Mouse (Mus musculus) midbrain, embryonic 11.5 days (tissue): ENCODE data around the gene Adpgk. TPM values are rescaled to one million over a fixed set of nuclear protein-coding genes. Genes with fewer than 3 reads are reported as not detected.
A peak's percentile ranks its signal among the peaks of the same experiment; 100 is the strongest.

Source experiments
- ATAC-seq: fragments of 200-750 bp; cut with Nextera tagmentation; 2 replicates; pipeline ENCODE4 v1.8.0; 2017; ENCODE audit warnings: moderate TSS enrichment, moderate library complexity; ENCODE audit not compliant: low FRiP score
- DNase-seq: peaks from one replicate; pipeline ENCODE4 v3.0.0; 2015; ENCODE audit warnings: low spot score; ENCODE audit errors: missing footprints
- H3K27ac ChIP-seq: fragments of 300-500 bp; sonication (generic); 2 replicates; pipeline ENCODE4 v1.5.1; 2014; ENCODE audit warnings: low read depth, low read length
- H3K27me3 ChIP-seq: fragments of 300-500 bp; sonication (generic); 2 replicates; pipeline ENCODE4 v1.6.1; 2014; ENCODE audit warnings: mild to moderate bottlenecking, low read length, moderate library complexity, mixed read lengths; ENCODE audit not compliant: control insufficient read depth, insufficient read depth
- H3K36me3 ChIP-seq: fragments of 300-500 bp; sonication (generic); 2 replicates; pipeline ENCODE4 v1.6.1; 2014; ENCODE audit warnings: mild to moderate bottlenecking, low read length, moderate library complexity, mixed read lengths; ENCODE audit not compliant: control insufficient read depth, insufficient read depth
- H3K4me1 ChIP-seq: fragments of 300-500 bp; sonication (generic); 2 replicates; pipeline ENCODE4 v1.6.1; 2014; ENCODE audit warnings: low read length; ENCODE audit not compliant: control insufficient read depth, insufficient read depth
- H3K4me2 ChIP-seq: fragments of 300-500 bp; sonication (generic); 2 replicates; pipeline ENCODE4 v1.6.1; 2014; ENCODE audit warnings: mild to moderate bottlenecking, moderate library complexity
- H3K4me3 ChIP-seq: fragments of 300-500 bp; sonication (generic); 2 replicates; pipeline ENCODE4 v1.5.1; 2014; ENCODE audit warnings: low read depth, low read length
- H3K9ac ChIP-seq: fragments of 300-500 bp; sonication (generic); 2 replicates; pipeline ENCODE4 v1.6.1; 2014; ENCODE audit warnings: low read length
- H3K9me3 ChIP-seq: fragments of 300-500 bp; sonication (generic); 2 replicates; pipeline ENCODE4 v1.6.1; 2016; ENCODE audit warnings: low read length; ENCODE audit not compliant: control insufficient read depth
- WGBS: fragments of 180-500 bp; shearing (Covaris S2); extraction: QIAGEN DNeasy Blood & Tissue Kit; methylation state at CpG from one replicate; pipeline ENCODE4 v1.1.7; 2014; 5-methylcytosine and 5-hydroxymethylcytosine counted together
- polyA plus RNA-seq: library from polyadenylated mRNA; unstranded; fragments of >200 nt; fragmentation: Nextera tagmentation; extraction: Ambion mirVana; gene quantifications from 2 replicates; pipeline ENCODE4 v1.2.1, GENCODE M21; 2014

The Adpgk gene
- polyA plus RNA-seq, 1 experiment from 2014 or later, result 46.8 TPM

- ATAC-seq (no peak), DNase-seq (peak; percentile 89)
- Histone ChIP-seq H3K4me1 (no peaks in the 10 kb centered on the region; the same call in 1 of the 2 replicates), H3K4me2 (no peak overlapping the region), H3K27ac (no peak overlapping the region), H3K27me3 (no peaks in the 10 kb centered on the region), H3K9me3 (no peaks in the 10 kb centered on the region), H3K9ac (no peak overlapping the region), H3K4me3 (no peak overlapping the region), H3K36me3 (no peaks in the 10 kb centered on the region)
- 43% methylated on average over 5 of the region's 5 CpGs for WGBS
Observed at GRCm38 (mm10) chr9:59269728-59270127, 21.6 kb upstream of the Adpgk start.

DNA sequence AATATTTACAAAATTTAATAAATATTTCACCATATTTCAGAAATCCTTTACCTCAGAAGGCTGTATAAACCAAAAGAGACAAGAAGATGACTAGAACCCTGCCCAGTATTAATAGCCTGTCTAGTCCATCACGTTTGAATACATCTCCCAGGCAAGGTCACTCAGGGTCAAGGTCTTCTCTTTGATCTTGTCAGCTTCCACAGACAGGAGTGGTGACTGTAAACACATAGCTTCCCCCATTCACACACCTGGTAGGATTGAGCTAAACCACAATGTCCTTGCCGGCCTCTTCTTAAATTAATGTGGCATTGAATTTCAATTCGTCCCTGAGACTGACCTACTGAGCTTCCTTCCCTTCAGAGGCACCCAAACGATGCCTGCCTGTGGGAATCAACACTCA lies 20.3 kb upstream of the Adpgk start:
- H3K36me3 ChIP-seq, result no peaks in the 10 kb centered on the region
- no peak for DNase-seq
- no peak overlapping the region for H3K27ac ChIP-seq
- H3K4me2 ChIP-seq, result no peak overlapping the region
- no peaks in the 10 kb centered on the region for H3K9me3 ChIP-seq
- no peak overlapping the region for H3K9ac ChIP-seq
- H3K4me3 ChIP-seq, result no peak overlapping the region
- 52% methylated on average over 4 of the region's 4 CpGs for WGBS
- no peaks in the 10 kb centered on the region for H3K27me3 ChIP-seq
- no peaks in the 10 kb centered on the region; the same call in 1 of the 2 replicates for H3K4me1 ChIP-seq
- ATAC-seq, result no peak

- no peaks in the 10 kb centered on the region; the same call in 1 of the 2 replicates for H3K4me1 ChIP-seq
- DNase-seq (no peak), ATAC-seq (no peak)
- no peak overlapping the region for H3K9ac ChIP-seq
- WGBS, result 62% methylated on average over 6 of the region's 6 CpGs
- no peaks in the 10 kb centered on the region for H3K27me3 ChIP-seq
- no peaks in the 10 kb centered on the region for H3K9me3 ChIP-seq
- no peaks in the 10 kb centered on the region for H3K36me3 ChIP-seq
- H3K27ac ChIP-seq, result no peak overlapping the region
- no peak overlapping the region for H3K4me3 ChIP-seq
- no peak overlapping the region for H3K4me2 ChIP-seq
Observed at GRCm38 (mm10) chr9:59271711-59272110, 19.6 kb upstream of the Adpgk start.

GRCm38 (mm10) chr9:59273199-59273598 lies 18.2 kb upstream of the Adpgk start:
- H3K4me1 ChIP-seq, result no peaks in the 10 kb centered on the region; the same call in 1 of the 2 replicates
- no peak overlapping the region for H3K4me2 ChIP-seq
- no peak overlapping the region for H3K9ac ChIP-seq
- no peaks in the 10 kb centered on the region for H3K27me3 ChIP-seq
- H3K27ac ChIP-seq, result no peak overlapping the region
- no peaks in the 10 kb centered on the region for H3K36me3 ChIP-seq
- no peaks in the 10 kb centered on the region for H3K9me3 ChIP-seq
- no peak overlapping the region for H3K4me3 ChIP-seq
- ATAC-seq, result no peak
- no peak for DNase-seq

DNA sequence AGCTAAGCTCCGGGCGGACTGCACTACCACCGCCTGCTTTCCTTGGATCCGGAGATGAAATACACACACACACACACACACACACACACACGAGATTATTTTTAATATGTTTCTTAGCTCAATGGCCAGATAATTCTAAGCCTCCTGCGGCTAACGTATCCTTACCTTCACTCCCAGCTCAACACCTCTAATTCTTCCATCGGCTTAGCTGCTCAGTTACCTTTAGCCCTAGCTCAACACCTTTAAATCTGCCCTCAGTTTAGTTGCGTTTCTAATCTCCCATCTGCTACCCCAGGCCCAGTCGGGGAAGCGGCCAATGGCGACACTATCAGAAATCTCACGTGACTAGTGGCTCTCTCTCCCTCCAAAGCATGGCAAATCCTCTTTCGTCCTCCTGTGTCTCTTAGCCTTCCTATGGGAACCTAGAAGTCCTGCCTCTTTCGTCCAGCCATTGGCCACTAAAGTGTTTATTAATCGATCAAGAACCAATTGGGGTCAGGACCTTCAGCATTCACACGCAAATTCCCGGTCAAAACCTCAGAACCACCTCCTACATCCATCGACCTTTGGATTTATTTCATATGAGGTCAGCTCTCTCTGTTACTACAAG lies 16.4 kb upstream of the Adpgk start:
- H3K27me3 ChIP-seq, result no peaks in the 10 kb centered on the region
- H3K4me1 ChIP-seq, result no peaks in the 10 kb centered on the region; the same call in 1 of the 2 replicates
- no peak overlapping the region for H3K4me2 ChIP-seq
- H3K9me3 ChIP-seq, result no peaks in the 10 kb centered on the region
- H3K36me3 ChIP-seq, result no peaks in the 10 kb centered on the region
- H3K27ac ChIP-seq, result no peak overlapping the region
- ATAC-seq (no peak), DNase-seq (no peak)
- no peak overlapping the region for H3K4me3 ChIP-seq
- WGBS, result 82% methylated on average over 19 of the region's 19 CpGs
- no peak overlapping the region for H3K9ac ChIP-seq

GRCm38 (mm10) chr9:59278199-59278598 lies 13.2 kb upstream of the Adpgk start:
- Histone ChIP-seq H3K4me3 (no peak overlapping the region), H3K9me3 (no peaks in the 10 kb centered on the region), H3K27me3 (no peaks in the 10 kb centered on the region), H3K36me3 (no peaks in the 10 kb centered on the region), H3K9ac (no peak overlapping the region), H3K27ac (no peak overlapping the region), H3K4me1 (no peaks in the 10 kb centered on the region), H3K4me2 (no peak overlapping the region)
- DNase-seq (no peak), ATAC-seq (no peak)
- 91% methylated on average over 2 of the region's 2 CpGs for WGBS

DNA sequence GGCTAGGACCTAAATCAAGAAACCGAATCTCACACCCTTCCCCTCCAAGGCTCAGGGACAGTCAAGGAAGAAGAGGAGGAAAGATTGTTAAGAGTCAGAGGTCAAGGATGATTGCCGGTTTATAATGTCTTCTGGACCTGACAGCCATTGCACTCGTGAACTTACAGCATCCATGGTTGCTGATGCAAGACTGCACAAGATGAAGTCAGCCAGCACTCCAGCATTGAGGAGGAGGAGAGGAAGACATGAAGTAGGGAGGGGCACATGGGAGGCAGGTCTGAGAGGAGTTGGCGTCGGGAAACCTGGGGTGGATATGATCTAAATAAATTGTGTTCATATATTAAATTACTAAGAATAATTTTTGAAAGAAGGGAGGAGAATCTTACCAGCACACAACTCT lies 12.7 kb upstream of the Adpgk start:
- Histone ChIP-seq H3K4me1 (no peaks in the 10 kb centered on the region), H3K27me3 (no peaks in the 10 kb centered on the region), H3K27ac (no peak overlapping the region), H3K4me3 (no peak overlapping the region), H3K9me3 (no peaks in the 10 kb centered on the region), H3K9ac (no peak overlapping the region), H3K4me2 (no peak overlapping the region), H3K36me3 (no peaks in the 10 kb centered on the region)
- ATAC-seq, result no peak
- DNase-seq, result no peak
- 91% methylated on average over 5 of the region's 5 CpGs for WGBS

DNA sequence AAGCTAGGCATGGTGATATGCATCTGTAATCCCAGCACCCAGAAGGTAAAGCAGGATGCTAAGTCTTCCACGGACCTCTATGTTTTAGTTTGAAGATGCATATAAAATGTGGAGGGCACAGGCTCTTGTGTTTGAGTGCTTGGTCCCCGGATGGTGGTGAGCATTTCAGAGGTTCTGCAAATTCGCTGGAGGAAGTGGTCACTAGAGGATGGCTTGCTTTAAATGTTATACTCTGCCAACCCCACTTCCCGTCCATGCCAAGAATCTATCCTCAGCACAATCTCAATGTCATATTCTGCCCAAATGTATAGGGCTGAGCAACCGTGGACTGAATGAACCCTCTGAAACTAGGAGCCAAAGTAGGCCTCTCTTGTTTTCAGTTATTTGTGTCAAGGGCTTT lies 10.5 kb upstream of the Adpgk start:
- DNase-seq, result no peak
- Histone ChIP-seq H3K4me2 (no peak overlapping the region), H3K4me1 (no peaks in the 10 kb centered on the region), H3K27ac (no peak overlapping the region), H3K4me3 (no peak overlapping the region), H3K9me3 (no peaks in the 10 kb centered on the region), H3K27me3 (no peaks in the 10 kb centered on the region), H3K9ac (no peak overlapping the region), H3K36me3 (no peaks in the 10 kb centered on the region)
- no peak for ATAC-seq
- 91% methylated on average over 5 of the region's 5 CpGs for WGBS

GRCm38 (mm10) chr9:59281871-59282682 lies 9.3 kb upstream of the Adpgk start:
- H3K4me2 ChIP-seq, result 0 out of 2 replicates have a peak overlapping the region, but pooled peaks have one; percentile 10
- H3K9me3 ChIP-seq, result no peaks in the 10 kb centered on the region
- no peak overlapping the region for H3K4me3 ChIP-seq
- H3K27me3 ChIP-seq, result no peaks in the 10 kb centered on the region
- no peaks in the 10 kb centered on the region for H3K36me3 ChIP-seq
- peak; percentile 97 for DNase-seq
- no peak overlapping the region for H3K9ac ChIP-seq
- no peak overlapping the region for H3K27ac ChIP-seq
- 51% methylated on average over 26 of the region's 27 CpGs for WGBS
- ATAC-seq, result peak; percentile 38; the same call in 1 of the 2 replicates
- no peaks in the 10 kb centered on the region for H3K4me1 ChIP-seq
